Mouse (Mus musculus) induced T-regulatory cell, adult 2 months (primary cell): Measurements from ENCODE around the gene Scaf1.
A peak's percentile ranks its signal among the peaks of the same experiment; 100 is the strongest.

Experiments
- DNase-seq: peaks from one replicate; pipeline ENCODE4 v3.0.0-alpha.2; 2012; ENCODE audit warnings: low read depth

Gene Scaf1

GRCm38 (mm10) chr7:45043307-45043706 lies 27.1 kb upstream of the Scaf1 start:
- DNase-seq, result no peak

GRCm38 (mm10) chr7:45040851-45041250 lies 24.7 kb upstream of the Scaf1 start:
- no peak for DNase-seq

- DNase-seq, result no peak
Observed at GRCm38 (mm10) chr7:45038411-45038810, 22.2 kb upstream of the Scaf1 start.

GRCm38 (mm10) chr7:45037720-45038361 lies 21.7 kb upstream of the Scaf1 start:
- peak; percentile 84 for DNase-seq

- no peak for DNase-seq
Observed at GRCm38 (mm10) chr7:45036702-45037101, 20.5 kb upstream of the Scaf1 start.

GRCm38 (mm10) chr7:45035631-45036030 lies 19.5 kb upstream of the Scaf1 start:
- no peak for DNase-seq

GRCm38 (mm10) chr7:45033722-45034359 lies 17.7 kb upstream of the Scaf1 start:
- DNase-seq, result no peak

- DNase-seq, result no peak
Observed at GRCm38 (mm10) chr7:45030857-45031256, 14.7 kb upstream of the Scaf1 start.

GRCm38 (mm10) chr7:45029995-45030394 lies 13.8 kb upstream of the Scaf1 start:
- DNase-seq, result no peak

GRCm38 (mm10) chr7:45028351-45028750 lies 12.2 kb upstream of the Scaf1 start:
- no peak for DNase-seq

- no peak for DNase-seq
Observed at GRCm38 (mm10) chr7:45027761-45028160, 11.6 kb upstream of the Scaf1 start.

GRCm38 (mm10) chr7:45026256-45026655 lies 10.1 kb upstream of the Scaf1 start:
- DNase-seq, result no peak

GRCm38 (mm10) chr7:45025601-45026220 lies 9.5 kb upstream of the Scaf1 start:
- no peak for DNase-seq

- no peak for DNase-seq
Observed at GRCm38 (mm10) chr7:45024281-45025248, 8.4 kb upstream of the Scaf1 start.

GRCm38 (mm10) chr7:45023711-45024110 lies 7.5 kb upstream of the Scaf1 start:
- DNase-seq, result peak; percentile 62

- no peak for DNase-seq
Observed at GRCm38 (mm10) chr7:45020225-45020624, 4.1 kb upstream of the Scaf1 start.

- DNase-seq, result peak; percentile 47
Observed at GRCm38 (mm10) chr7:45019031-45019571, 2.9 kb upstream of the Scaf1 start.

GRCm38 (mm10) chr7:45017242-45018061 lies 1.3 kb upstream of the Scaf1 start, which contains the start of gene Rras:
Gene Rras (plus strand): TSS chr7:45017961.
- peak; percentile 100 for DNase-seq

- DNase-seq, result peak; percentile 66
Observed at GRCm38 (mm10) chr7:45016761-45017160, 598 bp upstream of the Scaf1 start.

GRCm38 (mm10) chr7:45015344-45015956 lies 713 bp downstream of the Scaf1 start:
- DNase-seq, result no peak

GRCm38 (mm10) chr7:45014096-45014451 lies 2.1 kb downstream of the Scaf1 start:
- no peak for DNase-seq
